In genomic region chr4:70301187-70301586, GRCm38 (mm10) we compare ENCODE assay signal across 19 mouse cellular contexts.
DNase-seq lines count a peak whose midpoint lies in the region; ATAC-seq lines count a peak whose summit lies in the region.
"Had no signal": no experiment of that assay in that cellular context is flagged by ENCODE, and none has a peak within 500 bp of the region (broad histone marks: within the 10 kb centered on the region; RNA-seq: fewer than 3 reads in every experiment).

No protein-coding gene starts in this region.

- no peak overlapping the region for H3K4me2 ChIP-seq in forebrain, embryonic 12.5 days
- H3K4me2 ChIP-seq: embryonic facial prominence, embryonic 15.5 days; heart, embryonic 13.5 days; hindbrain, embryonic 14.5 days; lung, embryonic 14.5 days had no signal

- H3K9me3 ChIP-seq in forebrain, embryonic 12.5 days, result no peaks in the 10 kb centered on the region
- H3K9me3 ChIP-seq in forebrain, embryonic 10.5 days, result no peaks in the 10 kb centered on the region
- H3K9me3 ChIP-seq: embryonic facial prominence, embryonic 15.5 days; heart, embryonic 13.5 days had no signal

- no peak overlapping the region for H3K4me3 ChIP-seq in forebrain, embryonic 12.5 days (replicated peaks)
- no peak overlapping the region for H3K4me3 ChIP-seq in forebrain, embryonic 10.5 days
- H3K4me3 ChIP-seq: embryonic facial prominence, embryonic 15.5 days; heart, embryonic 13.5 days; myocyte had no signal

- DNase-seq in forebrain, embryonic 10.5 days (ENCODE audit: extremely low spot score, low spot score), result no peak
- peak; percentile 18 to 19 for DNase-seq in left cerebral cortex, postnatal 14 days (ENCODE audit: low spot score in 2 of 2)
- no peak for DNase-seq in left cerebral cortex, adult 18-20 months (ENCODE audit: low spot score in 2 of 2)
- peak; percentile 18 for DNase-seq in right cerebral cortex, postnatal 14 days
- DNase-seq in right cerebral cortex, postnatal 25 days, result no peak
- DNase-seq in adrenal gland, postnatal 4 days (ENCODE audit: low spot score in 2 of 2), result no peak
- DNase-seq: adrenal gland, postnatal 14 days; gastrocnemius, postnatal 25 days; kidney, adult 18-20 months; kidney, postnatal 36 days; lung, embryonic 14.5 days; thymus, postnatal 36 days had no signal

- no peak overlapping the region for H3K27ac ChIP-seq in forebrain, embryonic 12.5 days
- no peak overlapping the region for H3K27ac ChIP-seq in forebrain, embryonic 10.5 days
- H3K27ac ChIP-seq: embryonic facial prominence, embryonic 15.5 days; heart, embryonic 13.5 days; hindbrain, embryonic 14.5 days; stomach, postnatal 0 days had no signal

- ATAC-seq in forebrain, embryonic 12.5 days (ENCODE audit: low FRiP score), result peak; percentile 59; the same call in 1 of the 2 replicates
- ATAC-seq in granulocyte monocyte progenitor cell, adult 5-6 weeks (replicated peaks; ENCODE audit: poor library complexity, severe bottlenecking), result no peak

- WGBS in forebrain, embryonic 12.5 days, result 79% methylated on average over 9 of the region's 9 CpGs
- WGBS in forebrain, embryonic 10.5 days, result 90% methylated on average over 9 of the region's 9 CpGs

- H3K36me3 ChIP-seq in forebrain, embryonic 12.5 days (replicated peaks), result peaks cover 47% of the 10 kb centered on the region
- H3K36me3 ChIP-seq in forebrain, embryonic 10.5 days (replicated peaks), result peaks cover 97% of the 10 kb centered on the region

- intact Hi-C loops in left cerebral cortex, postnatal 14 days (cut with DNase I), result loop anchor here (10.0 kb wide), 1 partner anchor 1346 kb away; the partner anchor contains the start of gene Brinp1

- H3K4me1 ChIP-seq in forebrain, embryonic 12.5 days, result no peaks in the 10 kb centered on the region
- H3K4me1 ChIP-seq in forebrain, embryonic 10.5 days, result no peaks in the 10 kb centered on the region
- H3K4me1 ChIP-seq: embryonic facial prominence, embryonic 15.5 days; heart, embryonic 13.5 days had no signal

- no peaks in the 10 kb centered on the region for H3K27me3 ChIP-seq in forebrain, embryonic 12.5 days
- no peaks in the 10 kb centered on the region for H3K27me3 ChIP-seq in forebrain, embryonic 10.5 days (ENCODE audit: poor library complexity, severe bottlenecking)
- H3K27me3 ChIP-seq: embryonic facial prominence, embryonic 15.5 days; heart, embryonic 13.5 days had no signal

- H3K9ac ChIP-seq in forebrain, embryonic 12.5 days, result no peak overlapping the region
- H3K9ac ChIP-seq: embryonic facial prominence, embryonic 15.5 days; heart, embryonic 13.5 days; hindbrain, embryonic 14.5 days; lung, embryonic 14.5 days had no signal

Comparison
In these comparisons a context has a peak if more than half of its experiments do, and no peak if none do; other contexts are left out.
1. DNase-seq: peak in left cerebral cortex, postnatal 14 days (2 of 2) and right cerebral cortex, postnatal 14 days (single experiment); none in forebrain, embryonic 10.5 days (single experiment), left cerebral cortex, adult 18-20 months (0 of 2), right cerebral cortex, postnatal 25 days (single experiment) and adrenal gland, postnatal 4 days (0 of 2).